Mouse (Mus musculus) kidney, adult 2 months (tissue): ENCODE results near the gene Ankib1.
"Not testable (repeated sequence)": the region's sequence is repeated elsewhere in the genome, so short reads cannot be mapped to it uniquely, and the experiment has no call there.

Source experiments
- CTCF ChIP-seq: fragments of 200-500 bp; conservative IDR thresholded peaks from 2 replicates; pipeline ENCODE4 v1.5.1; 2011; ENCODE audit warnings: low read depth, mild to moderate bottlenecking, control low read depth, low read length, moderate library complexity, mixed read lengths; ENCODE audit not compliant: insufficient read depth, insufficient read length
- POLR2A ChIP-seq: fragments of 200-500 bp; IDR thresholded peaks from one replicate; pipeline ENCODE4 v1.6.1; 2011; ENCODE audit warnings: low read depth, low read length, control low read depth

GRCm38 (mm10) chr5:3732846-3733245, 69.9 kb downstream of the Ankib1 start:
- TF ChIP-seq CTCF, POLR2A: not testable (repeated sequence)
